Mouse (Mus musculus) lung, adult 2 months (tissue): ENCODE data around the gene Susd4. TPM values are rescaled to one million over a fixed set of nuclear protein-coding genes. Genes with fewer than 3 reads are reported as not detected.

ENCODE experiments used
- DNase-seq: peaks from one replicate; pipeline ENCODE4 v3.0.0; 2022
- H3K4me1 ChIP-seq: fragments of 200-500 bp; 2 replicates; pipeline ENCODE4 v1.6.1; 2011; ENCODE audit warnings: low read length; ENCODE audit not compliant: control insufficient read depth, insufficient read depth
- H3K4me3 ChIP-seq: fragments of 200-500 bp; replicated peaks from 2 replicates; pipeline ENCODE3; 2011; ENCODE audit warnings: low read depth, mild to moderate bottlenecking, control low read depth, low read length; ENCODE audit errors: extremely low read depth
- CTCF ChIP-seq: fragments of 200-500 bp; IDR thresholded peaks from 2 replicates; pipeline ENCODE4 v1.5.1; 2011; ENCODE audit warnings: mild to moderate bottlenecking, low read length, control low read depth; ENCODE audit not compliant: insufficient read depth
- POLR2A ChIP-seq: fragments of 200-500 bp; IDR thresholded peaks from 2 replicates; pipeline ENCODE4 v1.6.1; 2011; ENCODE audit warnings: low read depth, mild to moderate bottlenecking, control low read depth, low read length, borderline replicate concordance; ENCODE audit errors: extremely low read depth
- WGBS: fragments of 180-500 bp; shearing (Covaris S2); methylation state at CpG from one replicate; pipeline ENCODE4 v1.1.7; 2018; 5-methylcytosine and 5-hydroxymethylcytosine counted together
- polyA plus RNA-seq: library from polyadenylated mRNA; depleted of rRNA; stranded (reverse); fragments of >200 nt; gene quantifications from 2 replicates; pipeline ENCODE4 v1.2.3, GENCODE M21; 2012

Susd4 gene
- polyA plus RNA-seq, 1 experiment = 12.8 TPM

GRCm38 (mm10) chr1:182878156-182878555 is 114.5 kb downstream of the Susd4 start:
- Histone ChIP-seq H3K4me1 (peaks cover 4% of the 10 kb centered on the region), H3K4me3 (no peak overlapping the region)
- TF ChIP-seq POLR2A (no peak), CTCF (no peak)
- 98% methylated on average over 5 of the region's 5 CpGs for WGBS
- no peak for DNase-seq

- DNase-seq = no peak
- WGBS = 74% methylated on average over 4 of the region's 4 CpGs
- TF ChIP-seq CTCF (no peak), POLR2A (no peak)
Measured at GRCm38 (mm10) chr1:182878719-182879118, 115.1 kb downstream of the Susd4 start.

GRCm38 (mm10) chr1:182881246-182881645 is 117.6 kb downstream of the Susd4 start:
- DNase-seq = no peak
- TF ChIP-seq POLR2A = no peak
- TF ChIP-seq CTCF = no peak
- 48% methylated on average over 8 of the region's 8 CpGs for WGBS
- H3K4me3 ChIP-seq = no peak overlapping the region
- H3K4me1 ChIP-seq = peaks cover 4% of the 10 kb centered on the region

More at GRCm38 (mm10) chr1:182878719-182879118, 115.1 kb downstream of the Susd4 start:
- Histone ChIP-seq H3K4me3 (no peak overlapping the region), H3K4me1 (peaks cover 4% of the 10 kb centered on the region)

GRCm38 (mm10) chr1:182882611-182883010 is 119.0 kb downstream of the Susd4 start:
- Histone ChIP-seq H3K4me3 (no peak overlapping the region), H3K4me1 (peaks cover 4% of the 10 kb centered on the region)
- DNase-seq = no peak
- WGBS = 85% methylated on average over 2 of the region's 2 CpGs
- no peak for TF ChIP-seq CTCF
- no peak for TF ChIP-seq POLR2A

GRCm38 (mm10) chr1:182895698-182896097 is 132.0 kb downstream of the Susd4 start:
- 31% methylated on average over 9 of the region's 9 CpGs for WGBS
- TF ChIP-seq POLR2A (no peak), CTCF (peak; percentile 75)
- peak; percentile 56 for DNase-seq
- Histone ChIP-seq H3K4me3 (no peak overlapping the region), H3K4me1 (no peaks in the 10 kb centered on the region)

- DNase-seq = no peak
- Histone ChIP-seq H3K4me1 (no peaks in the 10 kb centered on the region), H3K4me3 (no peak overlapping the region)
- whole genome bisulfite sequencing = 62% methylated on average over 6 of the region's 6 CpGs
- TF ChIP-seq POLR2A (no peak), CTCF (no peak)
Measured at GRCm38 (mm10) chr1:182897071-182897470, 133.4 kb downstream of the Susd4 start.

- TF ChIP-seq POLR2A = no peak
- no peak for TF ChIP-seq CTCF
- WGBS = 77% methylated on average over 12 of the region's 12 CpGs
- DNase-seq = no peak
- Histone ChIP-seq H3K4me3 (no peak overlapping the region), H3K4me1 (no peaks in the 10 kb centered on the region)
Measured at GRCm38 (mm10) chr1:182897506-182898138, 134.0 kb downstream of the Susd4 start.

GRCm38 (mm10) chr1:182902095-182902494 is 138.4 kb downstream of the Susd4 start:
- WGBS = 73% methylated on average over 5 of the region's 5 CpGs
- no peak for DNase-seq
- TF ChIP-seq POLR2A = no peak
- TF ChIP-seq CTCF = no peak
- Histone ChIP-seq H3K4me1 (no peaks in the 10 kb centered on the region), H3K4me3 (no peak overlapping the region)

GRCm38 (mm10) chr1:182902906-182903305 is 139.2 kb downstream of the Susd4 start:
- Histone ChIP-seq H3K4me3 (no peak overlapping the region), H3K4me1 (no peaks in the 10 kb centered on the region)
- WGBS = 75% methylated on average over 3 of the region's 3 CpGs
- no peak for TF ChIP-seq CTCF
- TF ChIP-seq POLR2A = no peak
- no peak for DNase-seq

- 32% methylated on average over 3 of the region's 3 CpGs for WGBS
- DNase-seq = no peak
- TF ChIP-seq POLR2A (no peak), CTCF (no peak)
- no peak overlapping the region for H3K4me3 ChIP-seq
- peaks cover 2% of the 10 kb centered on the region; the same call in 1 of the 2 replicates for H3K4me1 ChIP-seq
Measured at GRCm38 (mm10) chr1:182905669-182906068, 142.0 kb downstream of the Susd4 start.
